Mouse (Mus musculus) heart, embryonic 14.5 days (tissue): ENCODE data around the gene Hspb1. TPM values are rescaled to one million over a fixed set of nuclear protein-coding genes. Genes with fewer than 3 reads are reported as not detected.

Experiments used
- ATAC-seq: fragments of 200-750 bp; cut with Nextera tagmentation; 2 replicates; pipeline ENCODE4 v1.8.0; 2017; ENCODE audit warnings: low read depth, moderate TSS enrichment; ENCODE audit not compliant: insufficient number of reproducible peaks, insufficient read depth, low FRiP score
- H3K27ac ChIP-seq, 2 experiments: fragments of 200-500 bp in 1 of 2; fragments of 300-500 bp in 1 of 2; sonication (generic) in 1 of 2; replicated peaks in 1 of 2; 2 replicates each; pipeline ENCODE4 v1.5.1; 2012 to 2014; ENCODE audit warnings: low read depth in 2 of 2, low read length in 2 of 2, control low read depth in 1 of 2, mild to moderate bottlenecking in 1 of 2, mixed read lengths in 1 of 2; ENCODE audit not compliant: control insufficient read depth in 1 of 2, insufficient read depth in 1 of 2
- H3K27me3 ChIP-seq: fragments of 300-500 bp; sonication (generic); 2 replicates; pipeline ENCODE4 v1.6.1; 2014; ENCODE audit warnings: mild to moderate bottlenecking, low read length, control low read depth; ENCODE audit not compliant: control insufficient read depth, insufficient read depth
- H3K36me3 ChIP-seq: fragments of 300-500 bp; sonication (generic); 2 replicates; pipeline ENCODE4 v1.6.1; 2014; ENCODE audit warnings: mild to moderate bottlenecking, control low read depth, low read length, mixed read lengths; ENCODE audit not compliant: control insufficient read depth, insufficient read depth
- H3K4me1 ChIP-seq, 2 experiments: fragments of 200-500 bp in 1 of 2; fragments of 300-500 bp in 1 of 2; sonication (generic) in 1 of 2; 2 replicates each; pipeline ENCODE4 v1.6.1; 2012 to 2014; ENCODE audit warnings: low read length in 2 of 2, control low read depth in 1 of 2, mixed read lengths in 1 of 2; ENCODE audit not compliant: control insufficient read depth in 2 of 2, insufficient read depth in 2 of 2
- H3K4me2 ChIP-seq: fragments of 300-500 bp; sonication (generic); 2 replicates; pipeline ENCODE4 v1.6.1; 2014; ENCODE audit warnings: mild to moderate bottlenecking, low read length
- H3K4me3 ChIP-seq, 2 experiments: fragments of 200-500 bp in 1 of 2; fragments of 300-500 bp in 1 of 2; sonication (generic) in 1 of 2; 2 replicates each; pipeline ENCODE4 v1.5.1; 2012 to 2014; ENCODE audit warnings: low read length in 2 of 2, mild to moderate bottlenecking in 2 of 2, control low read depth in 1 of 2, low read depth in 1 of 2, moderate library complexity in 1 of 2; ENCODE audit not compliant: control insufficient read depth in 1 of 2, insufficient read depth in 1 of 2
- H3K9ac ChIP-seq: fragments of 300-500 bp; sonication (generic); 2 replicates; pipeline ENCODE4 v1.6.1; 2014; ENCODE audit warnings: mild to moderate bottlenecking, low read length
- H3K9me3 ChIP-seq: fragments of 300-500 bp; sonication (generic); 2 replicates; pipeline ENCODE4 v1.6.1; 2016; ENCODE audit warnings: low read length, control low read depth; ENCODE audit not compliant: control insufficient read depth
- WGBS: fragments of 180-500 bp; shearing (Covaris S2); extraction: QIAGEN DNeasy Blood & Tissue Kit; methylation state at CpG from one replicate; pipeline ENCODE4 v1.1.7; 2014; 5-methylcytosine and 5-hydroxymethylcytosine counted together
- polyA plus RNA-seq: library from polyadenylated mRNA; unstranded; fragments of >200 nt; fragmentation: Nextera tagmentation; extraction: Ambion mirVana; gene quantifications from 2 replicates; pipeline ENCODE4 v1.2.1, GENCODE M21; 2014

Gene Hspb1
- polyA plus RNA-seq: 911 and 1,014 TPM in 2 replicates

GRCm38 (mm10) chr5:135887675-135888102, at the start of gene Hspb1:
TSS of gene Hspb1 (plus strand) at chr5:135887919.
- Histone ChIP-seq H3K9me3 (no peaks in the 10 kb centered on the region), H3K27ac (peak within 1 kb of the TSS; percentile 92 to 93), H3K9ac (peak within 1 kb of the TSS; percentile 95), H3K4me3 (peak within 1 kb of the TSS; percentile 69 to 71), H3K27me3 (no peaks in the 10 kb centered on the region), H3K4me1 (peaks cover 0 to 3% of the 10 kb centered on the region in 2 experiments; a peak in 2 of 4 replicates), H3K4me2 (peak within 1 kb of the TSS; percentile 69), H3K36me3 (no peaks in the 10 kb centered on the region)
- peak; percentile 84 for ATAC-seq
- WGBS: under 1% methylated on average over 21 of the region's 24 CpGs

GRCm38 (mm10) chr5:135841651-135842050, 46.1 kb upstream of the Hspb1 start:
- WGBS: 67% methylated on average over 6 of the region's 6 CpGs
- no peak for ATAC-seq

GRCm38 (mm10) chr5:135843418-135843817, 44.3 kb upstream of the Hspb1 start:
- no peak overlapping the region for H3K9ac ChIP-seq
- 19% methylated on average over 5 of the region's 5 CpGs for WGBS
- H3K4me2 ChIP-seq: no peak overlapping the region
- H3K4me1 ChIP-seq: no peaks in the 10 kb centered on the region
- H3K27me3 ChIP-seq: peaks cover 16% of the 10 kb centered on the region
- no peak overlapping the region for H3K27ac ChIP-seq
- no peak for ATAC-seq
- H3K36me3 ChIP-seq: no peaks in the 10 kb centered on the region
- no peaks in the 10 kb centered on the region for H3K9me3 ChIP-seq
- H3K4me3 ChIP-seq: no peak overlapping the region

More at GRCm38 (mm10) chr5:135841651-135842050, 46.1 kb upstream of the Hspb1 start:
- Histone ChIP-seq H3K27ac (no peak overlapping the region), H3K9ac (no peak overlapping the region), H3K36me3 (no peaks in the 10 kb centered on the region), H3K9me3 (no peaks in the 10 kb centered on the region), H3K4me1 (no peaks in the 10 kb centered on the region), H3K4me3 (no peak overlapping the region), H3K27me3 (peaks cover 13% of the 10 kb centered on the region), H3K4me2 (no peak overlapping the region)

GRCm38 (mm10) chr5:135845676-135846320, 41.9 kb upstream of the Hspb1 start:
- no peak overlapping the region for H3K4me2 ChIP-seq

GRCm38 (mm10) chr5:135847460-135847859, 40.3 kb upstream of the Hspb1 start:
- Histone ChIP-seq H3K4me1 (no peaks in the 10 kb centered on the region), H3K9ac (no peak overlapping the region), H3K9me3 (no peaks in the 10 kb centered on the region), H3K4me3 (no peak overlapping the region), H3K4me2 (no peak overlapping the region), H3K27me3 (peaks cover 43% of the 10 kb centered on the region), H3K27ac (no peak overlapping the region), H3K36me3 (no peaks in the 10 kb centered on the region)
- no peak for ATAC-seq
- WGBS: 58% methylated on average over 4 of the region's 4 CpGs

More at GRCm38 (mm10) chr5:135845676-135846320, 41.9 kb upstream of the Hspb1 start:
- no peak overlapping the region for H3K27ac ChIP-seq
- H3K4me1 ChIP-seq: no peaks in the 10 kb centered on the region
- WGBS: 70% methylated on average over 13 of the region's 13 CpGs
- H3K9me3 ChIP-seq: no peaks in the 10 kb centered on the region
- no peak for ATAC-seq
- peaks cover 31% of the 10 kb centered on the region for H3K27me3 ChIP-seq
- no peaks in the 10 kb centered on the region for H3K36me3 ChIP-seq
- H3K4me3 ChIP-seq: no peak overlapping the region
- no peak overlapping the region for H3K9ac ChIP-seq

- Histone ChIP-seq H3K27ac (no peak overlapping the region), H3K4me1 (no peaks in the 10 kb centered on the region), H3K4me2 (no peak overlapping the region), H3K36me3 (no peaks in the 10 kb centered on the region), H3K27me3 (peaks cover 43% of the 10 kb centered on the region), H3K9me3 (no peaks in the 10 kb centered on the region), H3K9ac (no peak overlapping the region), H3K4me3 (no peak overlapping the region)
- ATAC-seq: no peak
- 78% methylated on average over 3 of the region's 3 CpGs for WGBS
These were observed 39.8 kb upstream of the Hspb1 start for GRCm38 (mm10) chr5:135847881-135848280.

GRCm38 (mm10) chr5:135851024-135851423, 36.7 kb upstream of the Hspb1 start:
- H3K4me1 ChIP-seq: no peaks in the 10 kb centered on the region
- under 1% methylated on average over 15 of the region's 15 CpGs for WGBS
- no peak overlapping the region for H3K9ac ChIP-seq
- H3K27ac ChIP-seq: no peak overlapping the region
- H3K4me3 ChIP-seq: no peak overlapping the region
- no peaks in the 10 kb centered on the region for H3K36me3 ChIP-seq
- peaks cover 70% of the 10 kb centered on the region for H3K27me3 ChIP-seq
- ATAC-seq: no peak
- no peak overlapping the region for H3K4me2 ChIP-seq
- H3K9me3 ChIP-seq: no peaks in the 10 kb centered on the region

GRCm38 (mm10) chr5:135851481-135851880, 36.2 kb upstream of the Hspb1 start:
- ATAC-seq: no peak
- Histone ChIP-seq H3K4me1 (no peaks in the 10 kb centered on the region), H3K4me3 (no peak overlapping the region), H3K4me2 (no peak overlapping the region), H3K9me3 (no peaks in the 10 kb centered on the region), H3K27ac (no peak overlapping the region), H3K36me3 (no peaks in the 10 kb centered on the region), H3K27me3 (peaks cover 74% of the 10 kb centered on the region), H3K9ac (no peak overlapping the region)
- WGBS: 12% methylated on average over 3 of the region's 14 CpGs
